Mouse (Mus musculus) neutrophil, adult 5-6 weeks (primary cell): ENCODE results near the gene Tsr2. TPM values are rescaled to one million over a fixed set of nuclear protein-coding genes. Genes with fewer than 3 reads are reported as not detected.

Experiments
- ATAC-seq: fragments of 151-379, 151-347 bp; 2 replicates; pipeline ENCODE4 v1.8.0; 2017; ENCODE audit warnings: mild to moderate bottlenecking, moderate TSS enrichment; ENCODE audit not compliant: insufficient number of reproducible peaks, poor library complexity, low FRiP score, severe bottlenecking; ENCODE audit errors: extremely low read depth
- total RNA-seq: library from RNA; stranded (forward); fragments of 200-1000 nt; gene quantifications from 2 replicates; pipeline ENCODE4 v1.2.3, GENCODE M21; 2017

Tsr2 gene
- total RNA-seq, result 15.4 and 16.6 TPM in 2 replicates

DNA sequence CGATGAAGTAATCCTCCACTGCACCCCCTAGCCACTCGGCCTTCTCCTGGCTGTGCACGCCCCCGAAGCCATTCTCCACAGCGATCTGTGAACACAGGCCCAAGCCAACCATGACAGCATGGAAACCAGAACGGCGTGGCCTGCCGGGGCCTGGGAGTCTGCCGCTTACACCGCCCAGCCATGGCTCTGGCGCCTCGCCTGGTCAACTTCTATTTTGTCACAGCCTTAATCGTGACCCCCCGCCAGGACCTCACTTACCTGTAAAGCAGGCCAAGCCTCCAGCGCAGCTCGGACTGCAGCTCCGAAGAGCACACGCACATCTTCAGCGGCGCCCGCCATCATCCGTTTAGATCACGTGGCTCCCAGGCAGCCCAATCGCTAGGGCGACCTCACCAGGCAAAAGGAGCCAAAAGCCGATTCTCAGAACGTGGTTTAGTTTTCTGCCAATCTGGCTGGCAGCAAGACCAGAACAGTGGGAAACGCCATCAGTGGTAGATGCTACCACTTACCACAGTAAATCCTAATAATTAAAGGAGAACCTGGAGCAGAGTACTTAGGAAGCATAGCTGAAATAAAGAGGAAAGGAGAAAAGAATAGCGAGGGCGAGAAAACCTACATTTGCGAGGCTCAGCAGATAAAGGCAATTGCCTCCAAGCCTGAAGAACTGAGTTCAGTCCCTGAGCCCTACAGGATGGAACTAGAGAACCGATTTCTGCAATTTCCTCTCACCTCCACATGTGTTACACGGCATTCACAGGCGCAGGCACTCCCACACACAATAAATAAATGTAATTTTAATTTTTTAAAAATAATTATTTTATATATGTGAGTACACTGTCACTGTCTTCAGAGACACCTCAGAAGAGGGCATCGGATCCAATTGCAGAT lies at the start of gene Tsr2:
TSS of gene Tsr2 (minus strand) at position 373 of the 888 bp plus-strand sequence.
- peak; percentile 92 for ATAC-seq

DNA sequence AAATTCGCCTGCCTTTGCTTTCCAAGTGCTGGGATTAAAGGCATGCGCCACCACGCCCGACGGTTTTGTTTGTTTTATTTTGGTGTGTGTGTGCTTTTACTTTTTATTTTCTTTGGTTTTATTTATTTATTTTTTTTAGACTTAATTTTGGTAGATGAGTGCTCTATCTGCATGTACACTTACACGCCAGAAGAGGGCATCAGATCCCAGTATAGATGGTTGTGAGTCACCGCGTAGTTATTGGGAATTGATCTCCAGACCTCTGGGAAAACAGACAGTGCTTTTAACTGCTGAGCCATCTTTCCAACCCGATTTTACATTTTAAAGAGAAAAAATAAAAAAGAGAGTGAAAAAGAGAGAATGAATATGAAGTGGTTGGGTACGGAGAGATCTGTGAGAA lies 36.4 kb upstream of the Tsr2 start:
- no peak for ATAC-seq

DNA sequence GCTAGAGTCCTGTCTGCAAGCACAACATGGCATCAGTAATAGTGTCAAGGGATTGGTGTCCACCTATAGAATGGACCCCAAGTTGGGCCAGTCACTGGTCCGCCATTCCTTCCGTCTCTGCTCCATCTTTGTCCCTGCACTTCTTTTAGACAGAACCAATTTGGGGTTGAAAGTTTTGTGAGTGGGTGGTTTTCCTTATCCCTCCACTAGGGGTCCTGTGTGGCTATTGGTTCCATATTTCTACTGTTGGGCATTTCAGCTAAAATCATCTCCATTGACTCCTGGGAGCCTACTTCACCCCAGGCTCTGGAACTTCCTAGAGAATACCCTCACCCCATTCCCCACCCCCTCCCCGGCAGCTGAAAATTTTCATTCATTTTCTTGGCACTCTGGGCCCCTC lies 34.1 kb upstream of the Tsr2 start:
- ATAC-seq, result no peak

DNA sequence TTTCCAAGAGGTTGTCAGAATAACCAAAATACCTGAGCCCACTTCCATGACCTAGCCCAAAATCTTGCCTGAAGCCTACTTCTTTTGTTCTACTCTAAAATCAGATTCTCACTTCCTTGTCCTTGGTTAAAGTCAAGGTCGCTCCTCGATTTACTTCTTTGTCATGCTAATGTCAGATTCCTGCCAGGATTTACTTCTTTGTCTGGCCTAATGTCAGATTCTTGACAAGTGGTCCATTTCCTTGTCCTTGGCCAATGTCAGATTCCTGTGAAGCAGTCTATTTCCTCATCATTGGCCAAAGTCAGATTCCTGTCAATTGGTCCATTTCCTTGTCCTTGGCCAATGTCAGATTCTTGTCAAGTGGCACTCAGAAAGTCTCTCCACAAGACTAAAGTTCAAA lies 27.6 kb upstream of the Tsr2 start:
- ATAC-seq, result no peak

DNA sequence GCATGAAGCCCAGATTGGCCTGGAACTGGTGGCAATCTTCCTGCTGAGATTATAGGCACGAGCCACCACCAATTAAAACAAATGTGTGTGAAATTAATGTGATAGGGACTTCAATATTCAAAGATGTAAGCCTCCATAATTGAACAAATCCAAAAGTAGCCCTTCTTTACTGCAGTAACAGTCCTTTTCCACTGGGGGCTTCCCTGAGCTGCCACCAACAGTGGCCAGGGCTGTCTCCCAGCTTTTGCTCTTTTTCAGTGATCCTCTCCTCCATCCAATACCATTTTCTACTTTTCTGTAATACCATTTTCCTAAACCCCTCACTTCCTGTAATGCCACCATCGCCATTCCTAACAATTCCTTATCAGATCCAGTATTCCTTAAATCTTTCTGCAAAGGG lies 21.1 kb upstream of the Tsr2 start:
- no peak for ATAC-seq

DNA sequence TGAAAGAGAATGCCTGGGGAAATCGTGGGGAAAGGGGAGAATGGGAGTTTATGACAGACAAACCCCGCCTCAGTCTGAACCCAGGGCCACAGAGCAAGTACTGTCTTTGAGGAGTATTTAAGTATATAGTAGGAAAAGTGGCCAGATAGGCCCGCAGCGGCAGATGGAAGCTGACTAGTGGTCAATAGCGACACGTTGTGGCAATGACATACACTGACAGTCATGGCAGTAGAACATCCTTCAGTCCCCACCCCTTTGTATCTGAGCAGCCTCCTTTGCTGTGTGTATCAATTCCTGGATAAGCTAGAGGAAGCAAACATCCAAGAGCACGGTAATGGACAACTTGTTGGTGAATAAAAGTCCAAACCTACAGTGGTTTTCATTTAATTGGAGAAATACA lies 20.5 kb upstream of the Tsr2 start:
- ATAC-seq, result no peak

DNA sequence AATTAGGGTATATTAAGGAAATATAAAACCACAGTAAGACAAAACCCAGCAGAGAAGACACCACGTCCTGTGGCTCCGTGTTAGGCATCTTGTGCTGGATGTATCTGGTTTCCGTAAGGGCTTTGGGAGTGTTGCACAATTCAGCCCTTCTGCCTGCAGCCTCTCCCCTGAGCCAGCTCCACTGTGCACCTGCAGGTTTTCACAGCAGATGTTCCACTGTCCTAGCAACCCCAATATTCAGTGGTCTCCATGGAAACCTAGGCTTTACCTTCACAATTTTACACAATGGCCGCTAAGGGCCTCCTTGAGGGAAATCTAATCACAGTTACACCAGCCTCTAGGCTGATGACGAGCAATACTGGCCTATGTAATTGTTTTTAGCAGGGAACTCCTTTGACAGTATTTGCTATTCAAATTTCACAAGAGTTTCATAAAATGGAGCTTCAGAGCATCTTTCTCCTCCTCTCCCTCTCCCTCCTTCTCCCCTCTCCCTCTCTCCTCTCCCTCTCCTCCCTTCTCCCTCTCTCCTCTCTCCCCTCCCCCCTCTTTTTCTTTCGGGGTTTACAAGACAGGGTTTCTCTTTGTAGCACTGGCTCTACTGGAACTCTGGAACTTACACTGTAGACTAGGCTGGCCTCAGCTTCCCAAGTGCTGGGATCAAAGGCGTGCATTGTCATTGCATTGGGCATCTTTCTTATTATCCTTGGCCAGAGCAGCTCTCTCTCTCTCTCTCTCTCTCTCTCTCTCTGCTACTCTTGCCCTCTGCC lies 11.1 kb upstream of the Tsr2 start:
- ATAC-seq, result no peak

DNA sequence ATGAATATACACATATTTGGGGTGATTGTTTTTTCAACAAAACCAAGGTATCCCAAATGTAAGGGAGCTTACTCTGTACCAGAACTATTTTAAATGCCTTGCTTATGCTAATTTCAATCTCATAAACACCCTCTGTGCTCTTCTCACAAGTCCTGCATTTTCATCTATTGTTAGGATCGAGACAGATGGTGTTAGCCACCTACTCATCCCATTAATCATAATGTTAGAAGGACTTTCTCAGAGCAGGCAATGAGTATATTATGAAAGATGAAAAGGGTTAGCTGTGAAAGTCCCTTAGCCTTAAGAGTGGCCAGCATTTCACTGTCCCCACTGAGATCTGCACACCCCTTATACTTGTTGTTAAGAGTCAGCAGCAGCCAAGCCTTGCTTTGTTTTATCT lies 8.9 kb downstream of the Tsr2 start:
- no peak for ATAC-seq

DNA sequence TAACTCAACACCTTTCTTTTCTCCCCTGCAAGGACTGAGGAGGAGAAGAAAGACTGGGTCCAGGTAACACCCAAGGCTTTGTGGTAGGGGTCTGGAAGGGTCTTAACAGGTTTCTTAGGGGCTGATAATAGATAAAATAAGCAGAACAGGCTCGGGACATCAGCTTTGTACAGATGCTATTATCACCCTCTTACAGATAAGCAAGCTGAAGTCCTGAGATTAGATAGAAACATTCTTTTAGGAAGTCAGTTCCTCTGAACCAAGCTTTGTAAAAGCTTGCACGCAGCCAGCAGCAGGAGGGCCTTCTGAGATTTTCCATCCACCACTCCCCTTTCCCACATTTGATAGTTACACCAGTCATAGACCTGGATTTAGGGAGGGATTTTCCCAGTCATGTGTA lies 10.7 kb downstream of the Tsr2 start:
- no peak for ATAC-seq

DNA sequence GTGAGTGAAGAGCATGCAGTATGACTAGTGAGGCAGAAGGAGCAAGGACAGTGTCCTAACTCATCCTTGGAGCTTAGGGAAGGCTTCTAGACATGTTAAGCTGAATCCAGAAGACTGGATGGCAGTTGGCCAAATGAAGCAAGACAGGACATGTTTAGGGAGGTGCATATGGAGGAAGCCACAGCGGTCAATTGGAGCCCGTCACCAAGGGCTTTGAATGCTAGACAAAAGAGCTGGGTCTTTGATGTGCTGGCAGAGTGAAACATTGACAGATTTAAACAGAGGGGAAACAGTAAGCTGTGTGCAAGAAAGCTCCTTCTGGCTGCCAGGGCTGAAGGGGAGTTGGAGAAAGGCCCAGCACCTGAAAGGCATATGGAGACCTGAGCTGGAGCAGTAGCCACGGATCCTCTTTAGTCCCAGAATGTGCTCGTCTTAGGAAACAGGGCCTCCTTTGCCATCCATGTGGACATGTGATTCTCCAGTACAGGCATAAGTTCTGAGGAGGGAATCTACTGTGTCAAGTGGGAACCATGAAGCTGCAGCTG lies 19.3 kb downstream of the Tsr2 start:
- no peak for ATAC-seq

DNA sequence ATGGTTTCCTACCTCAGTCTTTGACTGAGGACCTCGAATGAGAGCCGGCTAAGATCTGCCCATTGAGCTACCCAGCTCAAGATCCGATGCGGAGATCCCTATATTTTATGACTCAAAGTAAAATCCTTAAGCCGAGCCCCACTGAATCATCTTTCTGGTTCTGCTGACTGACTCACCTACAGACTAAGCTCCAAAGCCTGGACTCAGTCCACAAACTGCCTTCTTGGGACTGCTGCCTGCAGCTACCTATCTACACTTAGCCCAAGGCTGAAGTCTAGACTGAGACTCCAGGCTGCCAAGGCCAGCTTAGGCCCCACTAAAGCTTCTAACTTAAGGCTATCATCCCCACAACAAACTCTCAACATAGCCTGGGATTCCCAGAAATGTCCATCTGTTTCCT lies 20.3 kb downstream of the Tsr2 start:
- ATAC-seq, result no peak

DNA sequence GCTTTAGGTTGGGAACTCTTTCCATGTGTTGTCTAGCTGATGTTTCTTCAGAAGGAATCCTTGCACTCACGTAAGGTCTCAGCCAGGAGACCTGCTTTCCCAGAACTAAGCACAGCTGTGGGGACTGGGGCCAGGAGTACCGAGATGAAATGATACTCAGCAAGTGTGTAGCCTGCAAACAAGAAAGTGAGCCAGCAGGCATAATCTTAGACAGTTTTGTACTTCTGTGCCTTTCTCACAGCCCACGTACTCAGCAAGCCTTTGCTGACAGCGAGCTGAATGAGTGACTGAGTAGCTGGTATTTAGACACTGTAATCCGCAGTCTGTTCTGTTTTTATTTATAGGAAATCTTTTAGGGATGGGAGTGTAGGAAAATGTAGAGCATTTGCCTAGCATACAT lies 28.5 kb downstream of the Tsr2 start:
- no peak for ATAC-seq

DNA sequence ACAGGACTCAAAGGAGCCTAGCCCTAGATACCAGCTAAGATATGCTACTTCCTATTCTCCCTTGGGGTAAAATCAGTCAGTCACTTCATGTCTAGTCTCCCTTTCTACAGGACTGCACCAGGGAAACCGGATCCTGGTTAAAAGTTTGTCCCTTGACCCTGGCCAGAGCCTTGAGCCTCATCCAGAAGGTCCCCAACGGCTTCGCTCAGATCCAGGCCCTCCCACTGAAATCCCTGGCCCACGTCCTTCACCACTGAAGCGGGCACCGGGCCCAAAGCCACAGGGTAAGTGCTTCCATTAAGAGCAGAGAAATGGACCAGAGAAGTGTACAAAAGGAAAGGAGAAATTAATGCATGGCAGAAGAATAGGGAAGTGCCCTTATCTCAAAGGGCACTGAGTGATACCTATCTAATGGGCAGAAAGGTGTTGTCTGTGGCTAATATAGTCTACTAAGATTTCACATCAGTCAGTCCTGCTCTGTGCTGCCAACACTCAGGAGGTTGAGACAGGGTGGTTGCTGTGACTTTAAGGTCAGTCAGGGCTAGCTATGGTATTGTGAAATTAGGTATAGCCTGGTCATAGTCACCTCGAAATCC lies 30.2 kb downstream of the Tsr2 start:
- no peak for ATAC-seq

DNA sequence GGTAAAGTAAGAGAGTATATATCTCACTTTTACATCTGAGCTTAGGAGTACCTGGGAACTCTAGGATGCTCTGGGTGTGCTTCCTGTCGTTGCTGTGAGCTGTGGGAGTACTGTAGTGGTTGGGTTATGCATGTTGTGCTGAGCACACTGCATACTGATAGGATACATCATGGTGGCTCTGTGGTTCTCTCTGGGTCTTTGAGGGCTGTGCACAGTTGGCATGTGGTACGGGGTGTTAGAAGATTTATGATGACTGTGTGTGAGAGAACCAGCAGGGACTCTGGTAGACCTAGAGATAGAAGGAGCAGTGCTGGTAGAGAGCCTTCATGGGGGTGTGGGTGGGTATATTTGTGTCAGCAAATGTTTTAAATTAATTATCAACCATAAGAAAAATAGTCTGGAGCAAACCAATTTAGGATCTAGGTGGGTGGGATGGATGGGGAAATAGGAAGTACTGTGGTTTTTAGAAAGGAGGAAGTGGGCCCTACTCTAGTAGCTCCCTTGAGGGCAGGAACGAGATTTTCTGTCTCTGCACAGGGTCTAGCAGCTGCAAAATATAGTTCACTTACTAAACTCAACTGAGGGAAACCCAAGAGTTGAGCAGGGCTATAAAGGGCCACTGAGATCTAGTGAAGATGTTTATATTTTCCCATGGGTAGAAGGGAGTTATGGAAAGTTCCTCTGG lies 34.6 kb downstream of the Tsr2 start:
- no peak for ATAC-seq

DNA sequence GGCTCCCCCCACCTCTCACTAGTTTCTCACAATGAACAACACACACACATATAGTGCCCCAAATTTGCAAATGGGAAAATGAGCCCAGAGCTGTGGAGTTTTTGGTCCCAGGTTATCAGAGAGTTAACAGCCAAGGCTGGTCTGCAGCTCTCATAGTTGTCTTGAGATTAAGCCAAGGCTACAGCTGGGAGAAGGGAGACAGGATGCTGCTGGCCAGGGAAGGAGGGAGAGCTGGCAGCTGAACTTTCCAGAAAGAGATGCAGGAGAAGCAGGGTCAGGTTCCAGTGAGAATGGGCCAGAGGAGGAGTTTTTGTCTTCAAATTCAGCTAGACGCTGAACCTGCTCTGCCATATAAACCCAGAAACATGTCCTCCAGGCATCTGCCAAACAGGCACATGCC lies 37.0 kb downstream of the Tsr2 start:
- ATAC-seq, result no peak

DNA sequence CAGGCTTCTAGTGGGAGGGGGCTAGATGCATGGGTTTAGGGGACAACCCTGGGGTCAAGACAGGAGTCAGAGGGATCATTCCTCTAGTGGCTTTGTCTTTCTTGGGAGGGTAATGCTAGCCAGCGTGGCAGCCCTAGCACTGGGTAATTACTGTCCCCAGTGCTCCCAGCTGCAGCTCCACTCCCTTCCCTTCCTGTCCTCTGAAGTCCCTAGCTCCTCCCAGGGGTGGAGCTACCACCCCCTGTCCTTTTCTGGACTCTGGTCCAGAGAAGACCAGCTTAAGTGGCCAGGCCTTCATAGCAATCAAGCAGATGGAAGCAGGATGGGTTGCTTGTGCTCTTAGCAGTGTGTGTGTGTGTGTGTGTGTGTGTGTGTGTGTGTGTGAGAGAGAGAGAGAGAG lies 40.8 kb downstream of the Tsr2 start:
- no peak for ATAC-seq

DNA sequence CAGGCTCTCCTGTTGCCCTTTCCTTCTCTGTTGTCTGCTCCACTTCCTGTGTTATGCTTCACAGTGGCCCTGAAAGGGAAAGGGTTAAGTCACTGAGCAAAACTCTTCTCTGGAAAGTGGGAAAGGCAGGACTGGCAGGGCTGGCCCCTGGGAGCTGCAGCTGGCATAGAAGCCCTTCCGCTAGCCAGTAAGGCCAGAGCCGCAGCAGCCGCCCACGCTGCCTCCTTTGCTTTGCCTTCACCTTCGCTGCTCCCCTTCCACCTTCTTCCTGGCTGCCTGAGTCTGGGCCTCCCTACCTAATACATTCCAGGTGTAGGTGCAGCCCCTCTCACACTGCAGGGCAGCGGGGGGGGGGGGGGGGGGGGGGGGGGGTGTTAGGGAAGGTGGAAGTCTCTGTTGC lies 41.9 kb downstream of the Tsr2 start:
- ATAC-seq, result no peak

DNA sequence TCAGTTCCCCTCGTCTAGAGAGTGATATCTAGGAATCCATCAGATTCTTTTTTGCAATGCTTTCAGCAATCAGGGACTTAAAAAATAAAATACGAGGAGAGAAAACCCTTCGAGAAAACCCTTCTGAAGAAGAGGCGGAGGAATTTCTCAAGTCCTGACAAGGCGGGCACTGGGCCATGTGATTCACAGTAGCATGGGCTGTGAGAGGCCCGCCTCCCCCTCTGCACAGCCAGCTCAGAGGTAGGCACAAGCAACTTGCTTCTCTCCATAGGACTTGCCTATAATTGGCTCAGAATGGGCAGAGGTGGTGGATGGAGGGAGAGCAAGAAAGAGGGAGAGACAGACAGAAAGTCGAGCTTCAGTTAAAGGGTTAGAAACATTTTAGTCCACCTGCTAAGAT lies 46.0 kb downstream of the Tsr2 start:
- no peak for ATAC-seq

DNA sequence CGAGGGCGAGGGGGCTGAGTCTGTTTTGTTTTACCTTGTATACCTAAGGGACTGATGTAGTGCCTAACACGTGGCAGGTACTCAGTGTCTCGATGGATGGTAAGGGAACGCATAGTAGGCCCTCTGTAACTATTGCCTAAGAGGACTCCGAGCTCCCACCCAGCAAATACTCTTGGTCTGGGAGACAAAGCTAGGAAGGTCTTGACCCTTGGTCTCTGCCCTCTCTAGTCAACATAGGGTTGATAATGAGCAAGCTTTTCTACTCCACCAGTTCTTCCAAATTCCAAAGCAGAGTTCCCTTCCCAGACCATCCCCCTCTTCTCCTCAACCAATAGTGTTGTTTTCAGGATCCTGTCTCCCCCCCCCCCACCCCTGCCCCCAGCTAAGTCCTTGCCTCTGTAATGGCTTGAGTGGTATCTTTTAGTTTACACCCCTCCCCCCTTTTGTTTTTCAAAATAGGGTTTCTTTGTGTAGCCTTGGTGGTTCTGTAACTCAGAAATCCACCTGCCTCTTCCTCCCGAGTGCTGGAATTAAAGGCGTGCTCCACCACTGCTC lies 46.6 kb downstream of the Tsr2 start:
- ATAC-seq, result no peak
